Comparison of ENCODE assay signal across 8 mouse cellular contexts in the genomic region with DNA sequence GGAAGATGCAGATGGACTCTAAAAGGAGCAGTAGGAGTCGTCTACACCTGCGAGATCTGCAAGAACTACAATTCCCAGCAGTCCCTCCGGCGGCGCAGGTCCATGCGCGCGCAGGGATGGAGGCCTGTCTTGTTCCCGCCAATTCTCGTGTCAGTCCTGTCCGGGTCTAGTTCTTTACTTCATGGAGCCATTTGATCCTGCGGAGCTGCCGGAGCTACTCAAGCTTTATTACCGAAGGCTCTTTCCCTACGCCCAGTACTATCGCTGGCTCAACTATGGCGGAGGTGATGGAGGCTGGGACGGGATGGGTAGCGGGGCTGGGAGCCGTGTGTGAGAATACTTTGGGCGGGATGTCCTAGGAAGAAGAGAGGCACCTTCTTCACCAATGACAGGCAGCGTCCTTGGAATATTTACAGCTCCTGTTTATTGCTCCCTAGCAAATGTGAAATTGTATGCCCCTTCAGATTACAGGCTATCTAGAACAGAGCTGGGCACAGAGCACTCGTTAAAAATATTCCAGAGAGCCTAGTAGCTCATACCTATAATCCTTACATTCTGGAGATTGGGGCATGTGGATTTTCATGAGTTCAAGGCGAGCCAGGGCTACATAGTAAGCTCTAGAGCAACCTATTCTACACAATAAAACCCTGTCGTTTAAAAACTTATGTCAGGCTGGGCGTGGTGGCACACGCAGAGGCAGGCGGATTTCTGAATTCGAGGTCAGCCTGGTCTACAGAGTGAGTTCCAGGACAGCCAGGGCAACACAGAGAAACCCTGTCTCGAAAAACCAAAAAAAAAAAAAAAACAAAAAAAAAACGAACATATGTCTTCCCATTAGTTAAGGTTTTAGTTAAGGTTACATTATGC. TPM values are rescaled to one million over a fixed set of nuclear protein-coding genes. Genes with fewer than 3 reads are reported as not detected.
A peak's percentile ranks its signal among the peaks of the same experiment; 100 is the strongest.
DNase-seq lines count a peak whose midpoint lies in the region; ATAC-seq and TF ChIP-seq lines count a peak whose summit lies in the region.

Gene Prim1 (plus strand): TSS at position 101 of the 867 bp plus-strand sequence.

- no peak for TF ChIP-seq POLR2A in olfactory bulb, adult 2 months (IDR thresholded peaks at IDR 0.05; ENCODE audit: insufficient read depth, low read depth, low read length)

- no peaks in the 10 kb centered on the region for H3K27me3 ChIP-seq in G1E (ENCODE audit: insufficient read depth, low read length)
- no peaks in the 10 kb centered on the region for H3K27me3 ChIP-seq in forebrain, embryonic 15.5 days
- H3K27me3 ChIP-seq in lung, embryonic 15.5 days = no peaks in the 10 kb centered on the region

- no peaks in the 10 kb centered on the region for H3K9me3 ChIP-seq in G1E (replicated peaks)
- no peaks in the 10 kb centered on the region for H3K9me3 ChIP-seq in forebrain, embryonic 15.5 days
- H3K9me3 ChIP-seq in lung, embryonic 15.5 days = no peaks in the 10 kb centered on the region

- H3K36me3 ChIP-seq in G1E (replicated peaks) = peaks cover 28% of the 10 kb centered on the region
- H3K36me3 ChIP-seq in forebrain, embryonic 15.5 days = peaks cover 14% of the 10 kb centered on the region
- peaks cover 23% of the 10 kb centered on the region for H3K36me3 ChIP-seq in lung, embryonic 15.5 days

- peak within 1 kb of the TSS; percentile 69 for H3K27ac ChIP-seq in forebrain, embryonic 15.5 days (replicated peaks)
- peak within 1 kb of the TSS; percentile 46; the same call in 1 of the 2 replicates for H3K27ac ChIP-seq in layer of hippocampus, adult 2 months
- peak within 1 kb of the TSS; percentile 77 for H3K27ac ChIP-seq in lung, embryonic 15.5 days
- no peak within 1 kb of the TSS for H3K27ac ChIP-seq in olfactory bulb, adult 2 months (ENCODE audit: insufficient read depth, low read depth, low read length)

- intact Hi-C loops in heart, postnatal 25 days (cut with DNase I) = no loop called here

- peak; percentile 90 for ATAC-seq in G1E (ENCODE audit: extremely low read depth, insufficient number of reproducible peaks, low FRiP score, poor library complexity, severe bottlenecking)
- ATAC-seq in forebrain, embryonic 15.5 days (replicated peaks) = peak; percentile 98
- ATAC-seq in lung, embryonic 15.5 days (ENCODE audit: borderline replicate concordance, extremely low read depth, low FRiP score, low TSS enrichment) = peak; percentile 92; the same call in 1 of the 2 replicates

- no peak for TF ChIP-seq CTCF in G1E (IDR thresholded peaks at IDR 0.05; ENCODE audit: low read depth, low read length)
- TF ChIP-seq CTCF in layer of hippocampus, adult 2 months (conservative IDR thresholded peaks at IDR 0.05) = peak; percentile 41
- TF ChIP-seq CTCF in olfactory bulb, adult 2 months (IDR thresholded peaks at IDR 0.05; ENCODE audit: insufficient read depth, low read depth, low read length) = no peak

- peak within 1 kb of the TSS; percentile 57 for H3K4me2 ChIP-seq in forebrain, embryonic 15.5 days (replicated peaks)
- H3K4me2 ChIP-seq in lung, embryonic 15.5 days = peak within 1 kb of the TSS; percentile 67

- 4% methylated on average over 31 of the region's 31 CpGs for WGBS in forebrain, embryonic 15.5 days
- 5% methylated on average over 31 of the region's 31 CpGs for WGBS in lung, embryonic 15.5 days
- WGBS in olfactory bulb, adult 2 months = 3% methylated on average over 31 of the region's 31 CpGs

- H3K4me3 ChIP-seq in G1E (ENCODE audit: low read depth, low read length) = peak within 1 kb of the TSS; percentile 75
- H3K4me3 ChIP-seq in forebrain, embryonic 15.5 days = peak within 1 kb of the TSS; percentile 73
- peak within 1 kb of the TSS; percentile 86 for H3K4me3 ChIP-seq in layer of hippocampus, adult 2 months
- peak within 1 kb of the TSS; percentile 80 for H3K4me3 ChIP-seq in lung, embryonic 15.5 days
- H3K4me3 ChIP-seq in olfactory bulb, adult 2 months (ENCODE audit: insufficient read depth, low read depth, low read length) = peak within 1 kb of the TSS; percentile 62

- DNase-seq in G1E (ENCODE audit: low spot score) = peak; percentile 76
- peak; percentile 78 for DNase-seq in cerebellum, adult 11 months
- peak; percentile 47 for DNase-seq in heart, postnatal 25 days (ENCODE audit: low spot score)
- DNase-seq in layer of hippocampus, adult 2 months (ENCODE audit: low spot score in 2 of 2) = peak; percentile 75 to 79
- peak; percentile 71 to 79 for DNase-seq in thymus, adult 18-20 months

- H3K4me1 ChIP-seq in G1E (ENCODE audit: insufficient read depth, low read depth, low read length) = peaks cover 19% of the 10 kb centered on the region
- H3K4me1 ChIP-seq in forebrain, embryonic 15.5 days = peaks cover 6% of the 10 kb centered on the region
- H3K4me1 ChIP-seq in lung, embryonic 15.5 days = no peaks in the 10 kb centered on the region
- no peaks in the 10 kb centered on the region for H3K4me1 ChIP-seq in olfactory bulb, adult 2 months (ENCODE audit: control insufficient read depth, insufficient read depth, low read length)

- H3K9ac ChIP-seq in forebrain, embryonic 15.5 days (replicated peaks) = peak within 1 kb of the TSS; percentile 70
- peak within 1 kb of the TSS; percentile 68 for H3K9ac ChIP-seq in lung, embryonic 15.5 days

RNA-seq across cellular contexts. Expression of gene Prim1, which starts in this region (rescaled TPM):
- total RNA-seq in G1E (2014; fragmentation: Nextera tagmentation) (83.3 and 97.0 TPM in 2 replicates), G1E (2017) (134 TPM in 2 replicates)
- 3.7 and 5.8 TPM in 2 replicates for polyA plus RNA-seq in G1E (2012)
- polyA plus RNA-seq in forebrain, embryonic 15.5 days (2015; fragmentation: Nextera tagmentation; extraction: Ambion mirVana) = 61.6 and 62.3 TPM in 2 replicates
- total RNA-seq in heart, postnatal 25 days (2021) = 1 to 10 TPM; 2.1 to 2.2 TPM
- total RNA-seq in layer of hippocampus, adult 2 months (2021) = 1 to 10 TPM; 7.7 to 8.0 TPM
- 90.2 and 93.0 TPM in 2 replicates for polyA plus RNA-seq in lung, embryonic 15.5 days (2015; fragmentation: Nextera tagmentation; extraction: Ambion mirVana)
- polyA plus RNA-seq in olfactory bulb, adult 2 months (2012; ENCODE audit: insufficient read depth, insufficient read length, low replicate concordance, missing spikeins) = not detected in 2 replicates

Comparison
In these comparisons a context has a peak if more than half of its experiments do, and no peak if none do; other contexts are left out.
1. RNA of gene Prim1 (total RNA-seq): 83.3 to 134 TPM in G1E; 7.7 to 8.0 TPM in layer of hippocampus, adult 2 months and 2.1 to 2.2 TPM in heart, postnatal 25 days; every median in the first group is over 4 times any median in the second.
2. Peak in every context shown above with its lines, with median percentiles within 50 percentile points of each other: ATAC-seq, DNase-seq and H3K4me3 ChIP-seq.